Mouse (Mus musculus): ENCODE data around the gene Cep128. TPM values are rescaled to one million over a fixed set of nuclear protein-coding genes. Genes with fewer than 3 reads are reported as not detected.

The Cep128 gene
- total and polyA plus RNA-seq, 3 experiments = 12.7 to 40.1 (median 23.3) TPM

DNA sequence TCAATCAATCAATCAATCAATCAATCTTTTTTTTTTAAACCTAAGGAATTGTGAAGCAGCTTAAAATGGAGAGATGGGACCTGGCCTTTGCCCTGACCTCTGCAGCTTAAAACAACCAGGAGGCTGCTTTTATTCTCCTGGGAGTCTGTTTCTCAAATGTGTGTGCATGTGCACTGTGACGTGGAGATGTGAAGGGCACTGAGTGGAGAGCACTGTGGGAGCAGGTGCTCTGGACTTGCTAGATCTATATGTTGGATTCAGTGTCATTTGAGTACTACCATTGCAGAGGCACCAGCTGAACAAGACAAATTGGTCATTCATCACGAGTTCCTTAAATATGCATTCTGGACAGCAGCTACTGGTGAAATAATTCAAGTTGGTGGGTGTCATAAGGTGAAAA, 42.9 kb upstream of the Cep128 start:
- H3K9ac ChIP-seq (ENCODE audit: control insufficient read depth, low read depth, low read length, poor library complexity, severe bottlenecking) = no peak overlapping the region
- H3K4me1 ChIP-seq (ENCODE audit: control insufficient read depth in 1 of 2, insufficient read depth in 2 of 2, low read length in 2 of 2) = peaks cover 0 to 5% of the 10 kb centered on the region in 2 experiments; a peak in 3 of 4 replicates
- H3K36me3 ChIP-seq (ENCODE audit: control insufficient read depth in 1 of 2, insufficient read depth in 2 of 2, low read length in 2 of 2) = peaks cover 0 to 6% of the 10 kb centered on the region in 2 experiments; a peak in 1 of 4 replicates
- no peaks in the 10 kb centered on the region for H3K79me2 ChIP-seq (ENCODE audit: control insufficient read depth, insufficient read depth, low read length, poor library complexity)
- H3K27me3 ChIP-seq (ENCODE audit: control insufficient read depth in 1 of 2, insufficient read depth in 2 of 2, low read length in 2 of 2) = no peaks in the 10 kb centered on the region; a peak in 1 of 4 replicates
- H3K9me3 ChIP-seq (replicated peaks; ENCODE audit: insufficient read depth, low read length) = no peaks in the 10 kb centered on the region
- no peak for TF ChIP-seq TCF12 (IDR thresholded peaks at IDR 0.05; ENCODE audit: low read depth, low read length)
- TF ChIP-seq CHD1 (IDR thresholded peaks at IDR 0.05; ENCODE audit: low read depth, low read length) = no peak
- no peak for TF ChIP-seq ZC3H11A (IDR thresholded peaks at IDR 0.05; ENCODE audit: low read depth, low read length)
- TF ChIP-seq KAT2A (conservative IDR thresholded peaks at IDR 0.05; ENCODE audit: low read depth, low read length) = no peak
- no peak for TF ChIP-seq JUND (IDR thresholded peaks at IDR 0.05; ENCODE audit: low read depth, low read length)
- no peak for TF ChIP-seq E2F4 (IDR thresholded peaks at IDR 0.05; ENCODE audit: borderline replicate concordance, low read depth, low read length)
- no peak for TF ChIP-seq MAX (IDR thresholded peaks at IDR 0.05; ENCODE audit: low read length)
- TF ChIP-seq ZNF384 (IDR thresholded peaks at IDR 0.05; ENCODE audit: low read depth, low read length) = no peak
- no peak for TF ChIP-seq SIN3A (IDR thresholded peaks at IDR 0.05; ENCODE audit: low read length)
- TF ChIP-seq MYB (IDR thresholded peaks at IDR 0.05; ENCODE audit: low read depth, low read length) = no peak
- TF ChIP-seq USF1 (IDR thresholded peaks at IDR 0.05; ENCODE audit: low read depth, low read length) = no peak
- no peak for TF ChIP-seq GATA1 (IDR thresholded peaks at IDR 0.05; ENCODE audit: low read depth, low read length)
- TF ChIP-seq RAD21 (IDR thresholded peaks at IDR 0.05; ENCODE audit: low read depth, low read length) = no peak
- no peak for DNase-seq (ENCODE audit: low read depth, low spot score)
- no peak overlapping the region for H3K27ac ChIP-seq (ENCODE audit: control insufficient read depth, low read depth, low read length)
- H3K4me3 ChIP-seq (ENCODE audit: control insufficient read depth in 1 of 2, insufficient read depth in 1 of 2, low read depth in 2 of 2, low read length in 2 of 2) = no peak overlapping the region

DNA sequence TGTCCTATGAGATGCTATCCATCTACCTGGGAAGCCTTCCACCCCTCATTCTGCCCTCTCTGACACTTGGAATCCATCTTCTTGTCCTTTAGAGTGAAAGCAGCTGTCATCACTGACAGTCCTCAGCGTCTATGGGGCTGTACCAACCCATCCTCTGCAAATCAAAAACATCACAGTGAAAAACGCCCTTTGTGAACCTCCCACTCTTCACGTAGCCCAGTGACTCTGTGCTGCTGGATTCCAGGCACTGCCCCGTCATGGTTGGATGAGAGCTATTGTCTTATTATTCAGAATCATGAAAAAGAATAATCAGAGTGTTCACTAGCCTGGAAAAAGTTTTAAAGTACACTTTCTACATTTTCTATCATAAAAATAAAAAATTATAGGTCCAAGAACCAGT, 42.3 kb upstream of the Cep128 start:
- peaks cover 0 to 5% of the 10 kb centered on the region in 2 experiments; a peak in 3 of 4 replicates for H3K4me1 ChIP-seq (ENCODE audit: control insufficient read depth in 1 of 2, insufficient read depth in 2 of 2, low read length in 2 of 2)
- TF ChIP-seq ZNF384 (IDR thresholded peaks at IDR 0.05; ENCODE audit: low read depth, low read length) = no peak
- no peak for TF ChIP-seq ZMIZ1 (IDR thresholded peaks at IDR 0.05; ENCODE audit: low read depth, low read length)
- no peak for TF ChIP-seq TAL1 (IDR thresholded peaks at IDR 0.05; ENCODE audit: low read length)
- no peak for TF ChIP-seq ZKSCAN1 (IDR thresholded peaks at IDR 0.05; ENCODE audit: low read depth, low read length)
- TF ChIP-seq RCOR1 (IDR thresholded peaks at IDR 0.05; ENCODE audit: low read depth, low read length) = no peak
- no peak for TF ChIP-seq UBTF (IDR thresholded peaks at IDR 0.05; ENCODE audit: borderline replicate concordance, insufficient read depth, low read depth, low read length)
- no peak for TF ChIP-seq NELFE (IDR thresholded peaks at IDR 0.05; ENCODE audit: low read depth, low read length)
- TF ChIP-seq ELF1 (IDR thresholded peaks at IDR 0.05; ENCODE audit: low read depth, low read length) = no peak
- TF ChIP-seq POLR2A (IDR thresholded peaks at IDR 0.05; ENCODE audit: control insufficient read depth in 1 of 2, insufficient read depth in 1 of 2, low read depth in 1 of 2, low read length in 2 of 2, poor library complexity in 1 of 2) = no peak
- TF ChIP-seq TBP (IDR thresholded peaks at IDR 0.05; ENCODE audit: low read depth, low read length) = no peak
- TF ChIP-seq E2F4 (IDR thresholded peaks at IDR 0.05; ENCODE audit: borderline replicate concordance, low read depth, low read length) = no peak
- TF ChIP-seq SIN3A (IDR thresholded peaks at IDR 0.05; ENCODE audit: low read length) = no peak
- TF ChIP-seq CHD1 (IDR thresholded peaks at IDR 0.05; ENCODE audit: low read depth, low read length) = no peak
- TF ChIP-seq MYC (IDR thresholded peaks at IDR 0.05; ENCODE audit: low read depth, low read length) = no peak
- no peak for TF ChIP-seq HCFC1 (IDR thresholded peaks at IDR 0.05; ENCODE audit: low read depth, low read length)
- no peak for TF ChIP-seq GABPA (IDR thresholded peaks at IDR 0.05; ENCODE audit: low read depth, low read length)
- no peak overlapping the region for H3K27ac ChIP-seq (ENCODE audit: control insufficient read depth, low read depth, low read length)
- H3K9me3 ChIP-seq (replicated peaks; ENCODE audit: insufficient read depth, low read length) = no peaks in the 10 kb centered on the region
- peaks cover 0 to 6% of the 10 kb centered on the region in 2 experiments; a peak in 1 of 4 replicates for H3K36me3 ChIP-seq (ENCODE audit: control insufficient read depth in 1 of 2, insufficient read depth in 2 of 2, low read length in 2 of 2)
- no peak overlapping the region for H3K4me3 ChIP-seq (ENCODE audit: control insufficient read depth in 1 of 2, insufficient read depth in 1 of 2, low read depth in 2 of 2, low read length in 2 of 2)
- no peaks in the 10 kb centered on the region for H3K79me2 ChIP-seq (ENCODE audit: control insufficient read depth, insufficient read depth, low read length, poor library complexity)
- no peak for DNase-seq (ENCODE audit: low read depth, low spot score)
- no peak overlapping the region for H3K9ac ChIP-seq (ENCODE audit: control insufficient read depth, low read depth, low read length, poor library complexity, severe bottlenecking)
- no peaks in the 10 kb centered on the region for H3K27me3 ChIP-seq (ENCODE audit: control insufficient read depth in 1 of 2, insufficient read depth in 2 of 2, low read length in 2 of 2)
